Mouse (Mus musculus) midbrain, embryonic 11.5 days (tissue): ENCODE measurements around the gene Pms1. TPM values are rescaled to one million over a fixed set of nuclear protein-coding genes. Genes with fewer than 3 reads are reported as not detected.

ENCODE experiments used
- ATAC-seq: fragments of 200-750 bp; cut with Nextera tagmentation; 2 replicates; pipeline ENCODE4 v1.8.0; 2017; ENCODE audit warnings: moderate TSS enrichment, moderate library complexity; ENCODE audit not compliant: low FRiP score
- DNase-seq: peaks from one replicate; pipeline ENCODE4 v3.0.0; 2015; ENCODE audit warnings: low spot score; ENCODE audit errors: missing footprints
- H3K27ac ChIP-seq: fragments of 300-500 bp; sonication (generic); 2 replicates; pipeline ENCODE4 v1.5.1; 2014; ENCODE audit warnings: low read depth, low read length
- H3K27me3 ChIP-seq: fragments of 300-500 bp; sonication (generic); 2 replicates; pipeline ENCODE4 v1.6.1; 2014; ENCODE audit warnings: mild to moderate bottlenecking, low read length, moderate library complexity, mixed read lengths; ENCODE audit not compliant: control insufficient read depth, insufficient read depth
- H3K36me3 ChIP-seq: fragments of 300-500 bp; sonication (generic); 2 replicates; pipeline ENCODE4 v1.6.1; 2014; ENCODE audit warnings: mild to moderate bottlenecking, low read length, moderate library complexity, mixed read lengths; ENCODE audit not compliant: control insufficient read depth, insufficient read depth
- H3K4me1 ChIP-seq: fragments of 300-500 bp; sonication (generic); 2 replicates; pipeline ENCODE4 v1.6.1; 2014; ENCODE audit warnings: low read length; ENCODE audit not compliant: control insufficient read depth, insufficient read depth
- H3K4me2 ChIP-seq: fragments of 300-500 bp; sonication (generic); 2 replicates; pipeline ENCODE4 v1.6.1; 2014; ENCODE audit warnings: mild to moderate bottlenecking, moderate library complexity
- H3K4me3 ChIP-seq: fragments of 300-500 bp; sonication (generic); 2 replicates; pipeline ENCODE4 v1.5.1; 2014; ENCODE audit warnings: low read depth, low read length
- H3K9ac ChIP-seq: fragments of 300-500 bp; sonication (generic); 2 replicates; pipeline ENCODE4 v1.6.1; 2014; ENCODE audit warnings: low read length
- H3K9me3 ChIP-seq: fragments of 300-500 bp; sonication (generic); 2 replicates; pipeline ENCODE4 v1.6.1; 2016; ENCODE audit warnings: low read length; ENCODE audit not compliant: control insufficient read depth
- WGBS: fragments of 180-500 bp; shearing (Covaris S2); extraction: QIAGEN DNeasy Blood & Tissue Kit; methylation state at CpG from one replicate; pipeline ENCODE4 v1.1.7; 2014; 5-methylcytosine and 5-hydroxymethylcytosine counted together
- polyA plus RNA-seq: library from polyadenylated mRNA; unstranded; fragments of >200 nt; fragmentation: Nextera tagmentation; extraction: Ambion mirVana; gene quantifications from 2 replicates; pipeline ENCODE4 v1.2.1, GENCODE M21; 2014

Gene Pms1
- polyA plus RNA-seq, 1 experiment from 2014 or later: 22.5 TPM

GRCm38 (mm10) chr1:53186301-53186700 is 110.5 kb downstream of the Pms1 start:
- H3K27me3 ChIP-seq: no peaks in the 10 kb centered on the region
- no peaks in the 10 kb centered on the region for H3K4me1 ChIP-seq
- no peak overlapping the region for H3K9ac ChIP-seq
- no peaks in the 10 kb centered on the region for H3K9me3 ChIP-seq
- H3K4me3 ChIP-seq: no peak overlapping the region
- H3K27ac ChIP-seq: no peak overlapping the region
- 88% methylated on average over 3 of the region's 3 CpGs for WGBS
- no peaks in the 10 kb centered on the region for H3K36me3 ChIP-seq
- no peak overlapping the region for H3K4me2 ChIP-seq
- no peak for DNase-seq
- no peak for ATAC-seq

GRCm38 (mm10) chr1:53157715-53158114 is 139.1 kb downstream of the Pms1 start:
- Histone ChIP-seq H3K9ac (no peak overlapping the region), H3K9me3 (no peaks in the 10 kb centered on the region), H3K27me3 (no peaks in the 10 kb centered on the region), H3K36me3 (no peaks in the 10 kb centered on the region), H3K27ac (no peak overlapping the region), H3K4me3 (no peak overlapping the region), H3K4me1 (no peaks in the 10 kb centered on the region), H3K4me2 (no peak overlapping the region)
- 81% methylated on average over 6 of the region's 6 CpGs for WGBS
- no peak for DNase-seq
- no peak for ATAC-seq

Other genes starting within 250 kb of the Pms1 start
- gene Mstn, start 235.4 kb downstream of the Pms1 start, polyA plus RNA-seq: 0.15 TPM in 1 of 2 replicates, not detected in the other
- gene 1700019A02Rik, start 109.4 kb downstream of the Pms1 start, polyA plus RNA-seq: 0.30 TPM in 1 of 2 replicates, not detected in the other
- 104 and 111 TPM in 2 replicates for gene Ormdl1, start 77 bp upstream of the Pms1 start, polyA plus RNA-seq
- gene Gm28778, start 93 bp upstream of the Pms1 start, polyA plus RNA-seq: not detected in 2 replicates
- 33.6 and 35.7 TPM in 2 replicates for gene Osgepl1, start 16.6 kb upstream of the Pms1 start, polyA plus RNA-seq
- gene Asdurf, start 55.6 kb upstream of the Pms1 start, polyA plus RNA-seq: 5.9 TPM in 1 of 2 replicates, not detected in the other
- 0.82 and 2.0 TPM in 2 replicates for gene Gm28551, start 55.6 kb upstream of the Pms1 start, polyA plus RNA-seq
- 107 and 127 TPM in 2 replicates for gene Asnsd1, start 55.7 kb upstream of the Pms1 start, polyA plus RNA-seq